Mouse (Mus musculus) myocyte (in vitro differentiated cells): ENCODE measurements around the gene Stmnd1.

Source experiments
- E2F4 ChIP-seq: IDR thresholded peaks from one replicate; pipeline ENCODE4 v1.6.1; 2011; ENCODE audit warnings: mild to moderate bottlenecking, control low read depth, moderate library complexity; ENCODE audit not compliant: insufficient read depth
- MAX ChIP-seq: IDR thresholded peaks from one replicate; pipeline ENCODE4 v1.6.1; 2011; ENCODE audit warnings: low read depth, mild to moderate bottlenecking, control low read depth
- MYOG ChIP-seq, 3 experiments: IDR thresholded peaks; one replicate each; pipeline ENCODE4 v1.6.1; 2011; ENCODE audit warnings: control low read depth in 2 of 3, low read depth in 2 of 3, mild to moderate bottlenecking in 2 of 3; ENCODE audit not compliant: insufficient read length in 2 of 3, control insufficient read depth in 1 of 3, insufficient read depth in 1 of 3
- POLR2A ChIP-seq: IDR thresholded peaks from one replicate; pipeline ENCODE4 v1.6.1; 2011; ENCODE audit warnings: low read depth, mild to moderate bottlenecking, control low read depth, moderate library complexity; ENCODE audit not compliant: insufficient read length
- POLR2AphosphoS2 ChIP-seq: IDR thresholded peaks from one replicate; pipeline ENCODE4 v1.6.1; 2011; ENCODE audit warnings: low read depth, control low read depth; ENCODE audit not compliant: insufficient read length
- REST ChIP-seq: IDR thresholded peaks from one replicate; pipeline ENCODE4 v1.6.1; 2011; ENCODE audit warnings: mild to moderate bottlenecking, control low read depth, moderate library complexity; ENCODE audit not compliant: insufficient read depth, insufficient read length
- TCF12 ChIP-seq: IDR thresholded peaks from one replicate; pipeline ENCODE4 v1.6.1; 2011; ENCODE audit warnings: mild to moderate bottlenecking, control low read depth; ENCODE audit not compliant: poor library complexity, insufficient read depth, severe bottlenecking
- TCF3 ChIP-seq: IDR thresholded peaks from one replicate; pipeline ENCODE4 v1.6.1; 2011; ENCODE audit warnings: low read depth, control low read depth; ENCODE audit not compliant: insufficient read length
- USF1 ChIP-seq: IDR thresholded peaks from one replicate; pipeline ENCODE4 v1.6.1; 2011; ENCODE audit warnings: low read depth, mild to moderate bottlenecking, control low read depth, moderate library complexity

- TF ChIP-seq POLR2A (no peak), TCF12 (no peak), MAX (no peak), E2F4 (no peak), POLR2AphosphoS2 (no peak), USF1 (no peak), MYOG (IDR thresholded peaks at IDR 0.05; ENCODE audit: control insufficient read depth in 1 of 3, insufficient read depth in 1 of 3, insufficient read length in 2 of 3, low read depth in 2 of 3) (no peak), TCF3 (no peak), REST (no peak)
Measured at GRCm38 (mm10) chr13:46231514-46232085, 41.9 kb upstream of the Stmnd1 start.
